Mouse (Mus musculus) midbrain, embryonic 13.5 days (tissue): Measurements from ENCODE around the gene Lrrc1. TPM values are rescaled to one million over a fixed set of nuclear protein-coding genes. Genes with fewer than 3 reads are reported as not detected.

Experiments
- ATAC-seq: fragments of 200-750 bp; cut with Nextera tagmentation; 2 replicates; pipeline ENCODE4 v1.8.0; 2017; ENCODE audit warnings: mild to moderate bottlenecking, moderate TSS enrichment, moderate library complexity
- H3K27ac ChIP-seq: fragments of 300-500 bp; sonication (generic); 2 replicates; pipeline ENCODE4 v1.5.1; 2015; ENCODE audit warnings: inconsistent platforms, mild to moderate bottlenecking, moderate library complexity
- H3K27me3 ChIP-seq: fragments of 300-500 bp; sonication (generic); 2 replicates; pipeline ENCODE4 v1.6.1; 2015; ENCODE audit warnings: mild to moderate bottlenecking, inconsistent platforms
- H3K36me3 ChIP-seq: fragments of 300-500 bp; sonication (generic); 2 replicates; pipeline ENCODE4 v1.6.1; 2015; ENCODE audit warnings: mild to moderate bottlenecking, inconsistent platforms
- H3K4me1 ChIP-seq: fragments of 300-500 bp; sonication (generic); replicated peaks from 2 replicates; pipeline ENCODE4 v1.6.1; 2015; ENCODE audit warnings: inconsistent platforms
- H3K4me2 ChIP-seq: fragments of 300-500 bp; sonication (generic); replicated peaks from 2 replicates; pipeline ENCODE4 v1.6.1; 2015; ENCODE audit warnings: moderate library complexity, mild to moderate bottlenecking, inconsistent platforms
- H3K4me3 ChIP-seq: fragments of 300-500 bp; sonication (generic); replicated peaks from 2 replicates; pipeline ENCODE4 v1.5.1; 2015; ENCODE audit warnings: mild to moderate bottlenecking, inconsistent platforms
- H3K9ac ChIP-seq: fragments of 300-500 bp; sonication (generic); replicated peaks from 2 replicates; pipeline ENCODE4 v1.6.1; 2015; ENCODE audit warnings: mild to moderate bottlenecking, inconsistent platforms
- H3K9me3 ChIP-seq: fragments of 300-500 bp; sonication (generic); 2 replicates; pipeline ENCODE4 v1.6.1; 2016; ENCODE audit warnings: mild to moderate bottlenecking, inconsistent platforms
- WGBS: fragments of 180-500 bp; shearing (Covaris S2); methylation state at CpG from one replicate; pipeline ENCODE4 v1.1.7; 2015; 5-methylcytosine and 5-hydroxymethylcytosine counted together
- microRNA-seq: library from miRNA; unstranded; fragments of <30 nt; microRNA quantifications from one replicate; pipeline ENCODE4, GENCODE M21; 2016
- polyA plus RNA-seq: library from polyadenylated mRNA; unstranded; fragments of >200 nt; fragmentation: Nextera tagmentation; extraction: Ambion mirVana; gene quantifications from 2 replicates; pipeline ENCODE4 v1.2.1, GENCODE M21; 2015

Gene Lrrc1
- polyA plus RNA-seq, 1 experiment from 2014 or later, result 5.0 TPM

GRCm38 (mm10) chr9:77391248-77391647, 153.4 kb downstream of the Lrrc1 start:
- ATAC-seq, result no peak
- H3K4me2 ChIP-seq, result no peak overlapping the region
- H3K4me1 ChIP-seq, result no peaks in the 10 kb centered on the region
- no peak overlapping the region for H3K4me3 ChIP-seq
- H3K9ac ChIP-seq, result no peak overlapping the region
- H3K9me3 ChIP-seq, result no peaks in the 10 kb centered on the region
- no peaks in the 10 kb centered on the region for H3K27me3 ChIP-seq
- no peaks in the 10 kb centered on the region for H3K36me3 ChIP-seq
- no peak overlapping the region for H3K27ac ChIP-seq
- 86% methylated on average over 10 of the region's 10 CpGs for whole genome bisulfite sequencing

DNA sequence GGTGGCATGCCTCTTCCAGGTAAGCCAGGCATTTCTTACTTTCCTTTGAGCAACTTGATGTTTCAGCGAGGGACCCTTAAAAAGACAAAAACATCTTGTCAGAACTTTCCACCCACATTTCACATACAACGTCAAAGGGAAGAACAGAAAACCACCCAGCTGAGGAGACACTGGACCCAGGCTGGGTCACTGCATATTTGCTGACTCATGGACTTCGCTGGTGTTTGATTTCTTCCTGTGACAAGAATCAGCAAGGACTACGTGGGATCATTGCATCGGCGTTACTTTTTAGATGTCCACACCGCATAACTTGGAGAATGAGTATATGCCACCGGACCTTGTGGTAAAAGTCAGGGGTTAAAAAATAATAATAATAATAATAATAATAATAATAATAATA, 155.7 kb downstream of the Lrrc1 start:
- H3K4me1 ChIP-seq, result no peaks in the 10 kb centered on the region

DNA sequence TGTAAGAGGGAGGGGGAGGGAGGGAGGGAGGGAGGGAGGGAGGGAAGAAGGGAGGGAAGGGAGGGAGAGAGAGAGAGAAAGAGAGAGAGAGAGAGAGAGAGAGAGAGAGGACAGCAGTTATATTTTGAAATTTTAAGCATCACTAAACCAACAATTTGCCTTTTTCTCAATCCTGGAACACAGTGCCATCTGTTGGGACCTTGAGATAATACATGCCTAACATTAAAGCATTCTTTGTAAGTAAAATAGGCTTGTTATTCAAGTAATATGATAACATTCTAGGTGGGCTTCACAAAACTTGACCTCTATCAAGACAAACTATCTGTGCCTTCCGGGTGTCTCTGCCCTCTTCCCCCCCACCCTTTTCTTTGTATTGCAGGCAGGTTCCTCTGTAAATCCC, 157.9 kb downstream of the Lrrc1 start:
- ATAC-seq, result no peak

More for the DNA sequence above, 155.7 kb downstream of the Lrrc1 start:
- Histone ChIP-seq H3K27ac (no peak overlapping the region), H3K27me3 (no peaks in the 10 kb centered on the region), H3K36me3 (no peaks in the 10 kb centered on the region), H3K4me2 (no peak overlapping the region), H3K9me3 (no peaks in the 10 kb centered on the region), H3K9ac (no peak overlapping the region), H3K4me3 (no peak overlapping the region)
- WGBS, result 93% methylated on average over 8 of the region's 8 CpGs
- no peak for ATAC-seq

GRCm38 (mm10) chr9:77385611-77386010, 159.1 kb downstream of the Lrrc1 start:
- Histone ChIP-seq H3K4me2 (no peak overlapping the region), H3K9ac (no peak overlapping the region), H3K27ac (no peak overlapping the region), H3K27me3 (no peaks in the 10 kb centered on the region), H3K36me3 (no peaks in the 10 kb centered on the region), H3K4me3 (no peak overlapping the region), H3K4me1 (no peaks in the 10 kb centered on the region), H3K9me3 (no peaks in the 10 kb centered on the region)
- 89% methylated on average over 12 of the region's 12 CpGs for WGBS
- no peak for ATAC-seq

More for the DNA sequence above, 157.9 kb downstream of the Lrrc1 start:
- Histone ChIP-seq H3K36me3 (no peaks in the 10 kb centered on the region), H3K4me2 (no peak overlapping the region), H3K4me3 (no peak overlapping the region), H3K27ac (no peak overlapping the region), H3K27me3 (no peaks in the 10 kb centered on the region), H3K9me3 (no peaks in the 10 kb centered on the region), H3K9ac (no peak overlapping the region), H3K4me1 (no peaks in the 10 kb centered on the region)
- WGBS, result 46% methylated on average over 1 of the region's 1 CpGs

- H3K4me1 ChIP-seq, result no peaks in the 10 kb centered on the region
- H3K27me3 ChIP-seq, result no peaks in the 10 kb centered on the region
- H3K27ac ChIP-seq, result no peak overlapping the region
- no peak overlapping the region for H3K9ac ChIP-seq
- H3K4me3 ChIP-seq, result no peak overlapping the region
- WGBS, result 87% methylated on average over 9 of the region's 9 CpGs
- H3K36me3 ChIP-seq, result no peaks in the 10 kb centered on the region
- no peak overlapping the region for H3K4me2 ChIP-seq
- H3K9me3 ChIP-seq, result no peaks in the 10 kb centered on the region
- ATAC-seq, result no peak
These were observed 160.0 kb downstream of the Lrrc1 start for GRCm38 (mm10) chr9:77384651-77385050.

DNA sequence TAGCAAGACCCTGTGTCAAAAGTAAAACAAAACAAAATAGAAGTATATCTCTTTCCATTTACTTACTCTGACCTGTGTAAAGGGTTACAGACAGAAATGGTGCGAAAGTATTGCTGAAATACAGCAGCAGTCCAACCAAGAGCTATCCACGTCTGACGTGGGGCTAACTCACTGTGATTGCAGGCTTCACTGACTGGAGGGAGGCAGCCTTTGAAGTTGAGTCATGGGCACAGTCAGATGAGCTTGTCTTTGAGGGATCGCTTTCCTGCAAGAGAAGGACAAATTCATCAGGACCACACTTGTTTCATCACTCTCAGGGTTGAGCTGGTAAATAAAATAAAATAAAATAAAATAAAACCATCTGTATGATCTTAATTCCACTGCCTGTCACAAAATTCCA, 160.7 kb downstream of the Lrrc1 start:
- no peak overlapping the region for H3K4me3 ChIP-seq
- H3K4me1 ChIP-seq, result no peaks in the 10 kb centered on the region
- no peak overlapping the region for H3K9ac ChIP-seq
- H3K9me3 ChIP-seq, result no peaks in the 10 kb centered on the region
- no peak overlapping the region for H3K27ac ChIP-seq
- no peaks in the 10 kb centered on the region for H3K27me3 ChIP-seq
- 68% methylated on average over 4 of the region's 4 CpGs for WGBS
- no peak overlapping the region for H3K4me2 ChIP-seq
- no peaks in the 10 kb centered on the region for H3K36me3 ChIP-seq
- ATAC-seq, result no peak

DNA sequence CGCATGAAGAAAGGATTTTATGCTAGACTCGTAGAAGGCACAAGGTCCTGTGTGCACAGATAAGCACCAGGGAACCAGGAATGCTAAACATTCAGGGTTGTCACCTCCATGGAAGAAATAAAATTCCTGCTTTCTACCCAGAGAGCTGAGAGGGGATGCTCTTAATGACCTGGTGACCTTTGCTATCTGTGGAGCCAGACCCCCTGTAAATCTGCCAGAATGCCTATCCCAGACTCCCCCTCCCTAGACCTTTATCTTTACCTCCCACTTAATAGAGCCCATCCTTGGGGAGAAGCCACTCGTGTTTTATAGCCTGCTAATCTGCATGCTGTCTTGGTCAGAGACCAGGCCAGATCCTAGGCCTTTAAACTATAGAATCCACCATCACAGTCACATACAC, 162.2 kb downstream of the Lrrc1 start:
- no peak overlapping the region for H3K4me3 ChIP-seq
- H3K4me1 ChIP-seq, result 0 out of 2 replicates have a peak, but pooled peaks cover 2% of the 10 kb centered on the region
- no peak overlapping the region for H3K9ac ChIP-seq
- 41% methylated on average over 3 of the region's 3 CpGs for WGBS
- H3K4me2 ChIP-seq, result no peak overlapping the region
- ATAC-seq, result no peak
- no peaks in the 10 kb centered on the region for H3K36me3 ChIP-seq
- no peaks in the 10 kb centered on the region for H3K9me3 ChIP-seq
- no peak overlapping the region for H3K27ac ChIP-seq
- H3K27me3 ChIP-seq, result no peaks in the 10 kb centered on the region

DNA sequence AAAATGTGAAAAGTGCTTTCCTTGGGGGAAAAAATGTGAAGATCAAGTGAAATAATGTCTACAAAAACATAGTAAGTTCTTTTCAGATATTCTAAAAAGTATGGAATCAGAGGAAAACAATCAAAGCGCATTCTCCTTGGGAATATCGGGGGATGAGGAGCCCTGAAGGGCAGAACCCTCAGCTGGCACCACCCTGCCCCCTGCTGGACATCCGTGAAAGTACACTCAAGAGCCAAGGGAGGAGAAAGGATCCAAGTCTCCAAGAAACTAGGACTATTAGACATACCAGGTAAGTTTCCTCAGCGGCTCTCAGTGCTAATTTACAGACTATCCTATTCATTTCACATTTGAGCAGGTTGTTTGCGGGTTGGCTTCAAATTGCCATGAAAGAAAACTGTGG, 163.1 kb downstream of the Lrrc1 start:
- no peak for ATAC-seq
- Histone ChIP-seq H3K4me1 (0 out of 2 replicates have a peak, but pooled peaks cover 4% of the 10 kb centered on the region), H3K9ac (no peak overlapping the region), H3K27ac (no peak overlapping the region), H3K4me3 (no peak overlapping the region), H3K27me3 (no peaks in the 10 kb centered on the region), H3K36me3 (no peaks in the 10 kb centered on the region), H3K4me2 (no peak overlapping the region), H3K9me3 (no peaks in the 10 kb centered on the region)
- WGBS, result 17% methylated on average over 5 of the region's 5 CpGs

Small RNA genes within 50 kb of the gene (microRNA-seq; reads per million reads assigned to microRNA genes)
- gene Gm25250, result not detected

Other genes with a start within 250 kb of the Lrrc1 start
- 0.32 and 0.54 TPM in 2 replicates for gene Mlip, start 191.9 kb downstream of the Lrrc1 start, polyA plus RNA-seq
- gene Klhl31, start 91.6 kb upstream of the Lrrc1 start, polyA plus RNA-seq, result 0.05 TPM in 1 of 2 replicates, not detected in the other
- 16.3 and 16.8 TPM in 2 replicates for gene Gclc, start 209.7 kb upstream of the Lrrc1 start, polyA plus RNA-seq